Mouse (Mus musculus) MEL (cell line): Measurements from ENCODE around the gene D430042O09Rik. TPM values are rescaled to one million over a fixed set of nuclear protein-coding genes. Genes with fewer than 3 reads are reported as not detected.

Experiments used
- DNase-seq: peaks from one replicate; pipeline ENCODE4 v3.0.0; 2011; ENCODE audit warnings: low read depth, low spot score
- H3K27ac ChIP-seq: 2 replicates; pipeline ENCODE4 v1.5.1; 2012; ENCODE audit warnings: low read depth, mild to moderate bottlenecking, control low read depth, low read length, moderate library complexity; ENCODE audit not compliant: control insufficient read depth
- H3K27me3 ChIP-seq, 2 experiments: fragments of 150-350 bp in 1 of 2; sonication (generic) in 1 of 2; 2 replicates each; pipeline ENCODE4 v1.6.1; 2012; ENCODE audit warnings: low read length in 2 of 2, mild to moderate bottlenecking in 2 of 2, improper control_type of control experiment in 1 of 2, moderate library complexity in 1 of 2; ENCODE audit not compliant: insufficient read depth in 2 of 2, control insufficient read depth in 1 of 2
- H3K36me3 ChIP-seq, 2 experiments: 2 replicates each; pipeline ENCODE4 v1.6.1; 2012 to 2014; ENCODE audit warnings: low read length in 2 of 2, improper control_type of control experiment in 1 of 2, inconsistent platforms in 1 of 2, mild to moderate bottlenecking in 1 of 2; ENCODE audit not compliant: insufficient read depth in 2 of 2, control insufficient read depth in 1 of 2
- H3K4me1 ChIP-seq, 2 experiments: fragments of 150-350 bp in 1 of 2; sonication (generic) in 1 of 2; 2 replicates each; pipeline ENCODE4 v1.6.1; 2012; ENCODE audit warnings: low read length in 2 of 2, improper control_type of control experiment in 1 of 2, mild to moderate bottlenecking in 1 of 2; ENCODE audit not compliant: insufficient read depth in 2 of 2, control insufficient read depth in 1 of 2
- H3K4me3 ChIP-seq, 2 experiments: fragments of 150-350 bp in 1 of 2; sonication (generic) in 1 of 2; 2 replicates each; pipeline ENCODE4 v1.5.1; 2012; ENCODE audit warnings: low read depth in 2 of 2, low read length in 2 of 2, mild to moderate bottlenecking in 2 of 2, moderate library complexity in 2 of 2, control low read depth in 1 of 2, improper control_type of control experiment in 1 of 2; ENCODE audit not compliant: control insufficient read depth in 1 of 2, insufficient read depth in 1 of 2
- H3K79me2 ChIP-seq: 2 replicates; pipeline ENCODE4 v1.6.1; 2012; ENCODE audit warnings: mild to moderate bottlenecking, low read length, moderate library complexity; ENCODE audit not compliant: control insufficient read depth, poor library complexity, insufficient read depth
- H3K9ac ChIP-seq: 2 replicates; pipeline ENCODE4 v1.6.1; 2012; ENCODE audit warnings: low read depth, mild to moderate bottlenecking, control low read depth, low read length, moderate library complexity; ENCODE audit not compliant: control insufficient read depth, poor library complexity, severe bottlenecking
- H3K9me3 ChIP-seq: fragments of 150-350 bp; sonication (generic); replicated peaks from 2 replicates; pipeline ENCODE4 v1.6.1; 2012; ENCODE audit warnings: mild to moderate bottlenecking, low read length, improper control_type of control experiment, moderate library complexity; ENCODE audit not compliant: insufficient read depth
- BHLHE40 ChIP-seq: IDR thresholded peaks from 2 replicates; pipeline ENCODE4 v1.6.1; 2012; ENCODE audit warnings: low read depth, mild to moderate bottlenecking, inconsistent platforms, low read length, improper control_type of control experiment, borderline replicate concordance
- CHD2 ChIP-seq: IDR thresholded peaks from 2 replicates; pipeline ENCODE4 v1.6.1; 2011; ENCODE audit warnings: low read length, improper control_type of control experiment
- CTCF ChIP-seq, 3 experiments: IDR thresholded peaks in 2 of 3; conservative IDR thresholded peaks in 1 of 3; 2 replicates each; pipeline ENCODE4 v1.5.1; 2011 to 2012; ENCODE audit warnings: low read length in 3 of 3, low read depth in 2 of 3, mild to moderate bottlenecking in 2 of 3, improper control_type of control experiment in 1 of 3, inconsistent platforms in 1 of 3, mixed read lengths in 1 of 3, moderate library complexity in 1 of 3; ENCODE audit not compliant: control insufficient read depth in 1 of 3, insufficient read depth in 1 of 3, poor library complexity in 1 of 3, severe bottlenecking in 1 of 3
- E2F4 ChIP-seq: IDR thresholded peaks from 2 replicates; pipeline ENCODE4 v1.6.1; 2011; ENCODE audit warnings: low read depth, low read length, improper control_type of control experiment, borderline replicate concordance
- ELF1 ChIP-seq: IDR thresholded peaks from 2 replicates; pipeline ENCODE4 v1.6.1; 2014; ENCODE audit warnings: low read depth, mild to moderate bottlenecking, inconsistent platforms, low read length, improper control_type of control experiment, moderate library complexity
- GATA1 ChIP-seq: IDR thresholded peaks from 2 replicates; pipeline ENCODE4 v1.6.1; 2011; ENCODE audit warnings: low read depth, low read length, improper control_type of control experiment
- JUND ChIP-seq: IDR thresholded peaks from 2 replicates; pipeline ENCODE4 v1.6.1; 2011; ENCODE audit warnings: low read depth, mild to moderate bottlenecking, improper control_type of control experiment, low read length
- KAT2A ChIP-seq: conservative IDR thresholded peaks from 2 replicates; pipeline ENCODE4 v1.6.1; 2012; ENCODE audit warnings: low read depth, low read length, improper control_type of control experiment, inconsistent platforms
- MAFK ChIP-seq: IDR thresholded peaks from 2 replicates; pipeline ENCODE4 v1.6.1; 2011; ENCODE audit warnings: low read depth, mild to moderate bottlenecking, low read length, improper control_type of control experiment, borderline replicate concordance
- MAX ChIP-seq: IDR thresholded peaks from 2 replicates; pipeline ENCODE4 v1.6.1; 2011; ENCODE audit warnings: low read length, improper control_type of control experiment
- MAZ ChIP-seq: IDR thresholded peaks from 2 replicates; pipeline ENCODE4 v1.6.1; 2012; ENCODE audit warnings: low read depth, mild to moderate bottlenecking, inconsistent platforms, low read length, improper control_type of control experiment
- MYC ChIP-seq: IDR thresholded peaks from 2 replicates; pipeline ENCODE4 v1.6.1; 2011; ENCODE audit warnings: low read depth, mild to moderate bottlenecking, low read length, improper control_type of control experiment, moderate library complexity
- NELFE ChIP-seq: IDR thresholded peaks from 2 replicates; pipeline ENCODE4 v1.6.1; 2011; ENCODE audit warnings: low read depth, low read length, improper control_type of control experiment
- NRF1 ChIP-seq: IDR thresholded peaks from 2 replicates; pipeline ENCODE4 v1.6.1; 2014; ENCODE audit warnings: low read depth, mild to moderate bottlenecking, inconsistent platforms, low read length, improper control_type of control experiment, moderate library complexity; ENCODE audit not compliant: poor library complexity, insufficient read depth, severe bottlenecking
- POLR2A ChIP-seq, 2 experiments: IDR thresholded peaks; 2 replicates each; pipeline ENCODE4 v1.6.1; 2011 to 2012; ENCODE audit warnings: low read length in 2 of 2, mild to moderate bottlenecking in 2 of 2, control low read depth in 1 of 2, improper control_type of control experiment in 1 of 2, low read depth in 1 of 2, moderate library complexity in 1 of 2; ENCODE audit not compliant: control insufficient read depth in 1 of 2, insufficient read depth in 1 of 2, poor library complexity in 1 of 2
- POLR2AphosphoS2 ChIP-seq: IDR thresholded peaks from 2 replicates; pipeline ENCODE4 v1.6.1; 2011; ENCODE audit warnings: low read length, improper control_type of control experiment
- RAD21 ChIP-seq: IDR thresholded peaks from 2 replicates; pipeline ENCODE4 v1.6.1; 2011; ENCODE audit warnings: mild to moderate bottlenecking, low read depth, low read length, improper control_type of control experiment
- SIN3A ChIP-seq: IDR thresholded peaks from 2 replicates; pipeline ENCODE4 v1.6.1; 2012; ENCODE audit warnings: low read length, improper control_type of control experiment, inconsistent platforms
- SMC3 ChIP-seq: IDR thresholded peaks from 2 replicates; pipeline ENCODE4 v1.6.1; 2011; ENCODE audit warnings: low read depth, low read length, improper control_type of control experiment
- USF2 ChIP-seq, 2 experiments: IDR thresholded peaks; 2 replicates each; pipeline ENCODE4 v1.6.1; 2011 to 2012; ENCODE audit warnings: improper control_type of control experiment in 2 of 2, low read length in 2 of 2, borderline replicate concordance in 1 of 2, inconsistent platforms in 1 of 2, low read depth in 1 of 2, mild to moderate bottlenecking in 1 of 2; ENCODE audit not compliant: insufficient read depth in 1 of 2
- ZC3H11A ChIP-seq: IDR thresholded peaks from 2 replicates; pipeline ENCODE4 v1.6.1; 2012; ENCODE audit warnings: low read depth, mild to moderate bottlenecking, inconsistent platforms, low read length, improper control_type of control experiment
- ZNF384 ChIP-seq: IDR thresholded peaks from 2 replicates; pipeline ENCODE4 v1.6.1; 2012; ENCODE audit warnings: low read depth, mild to moderate bottlenecking, inconsistent platforms, low read length, improper control_type of control experiment
- polyA plus RNA-seq, 2 experiments: library from polyadenylated mRNA; stranded (reverse) in 1 of 2; unstranded in 1 of 2; fragments of >175 nt in 1 of 2; fragments of >200 nt in 1 of 2; gene quantifications; 2 replicates each; pipeline versions ENCODE4 v1.2.1 to v1.2.4; 2012; ENCODE audit warnings: low replicate concordance in 2 of 2, low read depth in 1 of 2; ENCODE audit not compliant: insufficient read length in 2 of 2, insufficient read depth in 1 of 2, missing spikeins in 1 of 2
- total RNA-seq: library from RNA; depleted of rRNA; stranded (reverse); fragments of 300-350 nt; gene quantifications from 2 replicates; pipeline ENCODE4 v1.2.3, GENCODE M21; 2012

D430042O09Rik gene
- total and polyA plus RNA-seq, 3 experiments: 6.2 to 12.8 TPM; not detected in 1

DNA sequence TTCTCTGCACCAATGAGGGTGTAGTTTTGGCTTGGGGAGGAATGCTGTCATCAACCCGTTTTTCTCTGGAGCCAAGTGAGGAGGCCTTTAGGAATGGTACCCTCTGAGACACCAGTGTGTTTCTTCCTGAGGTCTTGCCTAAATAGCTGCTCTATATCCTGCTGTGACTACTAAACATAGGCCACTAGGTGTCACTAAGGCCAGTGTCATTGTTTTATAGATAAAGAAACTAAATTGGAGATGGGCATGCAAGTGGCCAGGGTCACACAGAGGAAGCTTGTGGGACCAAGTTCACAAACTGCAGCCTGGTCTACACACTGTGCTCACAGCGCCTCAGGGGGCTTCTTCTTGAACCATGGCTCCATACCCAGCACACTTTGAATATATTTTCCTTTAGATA is 112.5 kb downstream of the D430042O09Rik start:
- no peaks in the 10 kb centered on the region for H3K27me3 ChIP-seq
- DNase-seq: peak; percentile 25
- no peak overlapping the region for H3K4me3 ChIP-seq
- no peaks in the 10 kb centered on the region for H3K9me3 ChIP-seq
- no peaks in the 10 kb centered on the region for H3K79me2 ChIP-seq
- H3K4me1 ChIP-seq: no peaks in the 10 kb centered on the region
- H3K9ac ChIP-seq: no peak overlapping the region
- no peak overlapping the region for H3K27ac ChIP-seq
- TF ChIP-seq RAD21 (peak; percentile 60), MAZ (no peak), POLR2AphosphoS2 (no peak), SMC3 (peak; percentile 62), NELFE (no peak), MYC (no peak), SIN3A (no peak), CHD2 (no peak), GATA1 (no peak), POLR2A (IDR thresholded peaks at IDR 0.05; ENCODE audit: control insufficient read depth in 1 of 2, insufficient read depth in 1 of 2, low read depth in 1 of 2, low read length in 2 of 2, poor library complexity in 1 of 2) (no peak), MAX (no peak), NRF1 (no peak), ELF1 (no peak), USF2 (IDR thresholded peaks at IDR 0.05; ENCODE audit: borderline replicate concordance in 1 of 2, insufficient read depth in 1 of 2, low read depth in 1 of 2, low read length in 2 of 2) (no peak), CTCF (IDR thresholded peaks at IDR 0.05 in 2 of 3, conservative IDR thresholded peaks at IDR 0.05 in 1 of 3; ENCODE audit: control insufficient read depth in 1 of 3, insufficient read depth in 1 of 3, low read depth in 2 of 3, low read length in 3 of 3, poor library complexity in 1 of 3, severe bottlenecking in 1 of 3) (peak in 1 of 3 experiments; percentile 63; a peak in 2 of 6 replicates), BHLHE40 (no peak), E2F4 (no peak), ZC3H11A (peak; percentile 45), ZNF384 (no peak), MAFK (no peak), KAT2A (no peak)
- TF ChIP-seq, all 39 proteins: peak for 4
- H3K36me3 ChIP-seq: no peaks in the 10 kb centered on the region

DNA sequence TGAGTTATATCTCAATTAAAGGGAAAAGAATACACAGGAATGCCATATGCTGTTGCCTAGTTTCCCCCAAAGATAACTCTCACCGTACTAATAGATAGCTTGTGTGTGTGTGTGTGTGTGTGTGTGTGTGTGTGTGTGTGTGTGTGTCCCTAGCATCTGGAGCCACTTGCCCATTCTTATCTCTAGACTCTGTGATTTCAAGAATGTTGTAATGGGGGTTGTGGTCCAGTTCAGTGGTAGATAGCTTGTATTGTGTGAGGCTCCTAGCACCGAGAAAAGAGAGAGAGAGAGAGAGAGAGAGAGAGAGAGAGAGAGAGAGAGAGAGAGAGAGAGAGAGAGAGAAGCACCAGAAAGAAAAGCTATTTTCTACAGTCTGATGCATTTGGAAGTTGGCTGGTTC is 118.7 kb downstream of the D430042O09Rik start:
- no peak overlapping the region for H3K4me3 ChIP-seq
- peaks cover 0 to 5% of the 10 kb centered on the region in 2 experiments; a peak in 1 of 4 replicates for H3K36me3 ChIP-seq
- no peak overlapping the region for H3K9ac ChIP-seq
- no peak for TF ChIP-seq JUND
- TF ChIP-seq MAX: no peak
- H3K79me2 ChIP-seq: no peaks in the 10 kb centered on the region
- no peaks in the 10 kb centered on the region; a peak in 1 of 4 replicates for H3K4me1 ChIP-seq
- no peaks in the 10 kb centered on the region for H3K27me3 ChIP-seq
- H3K9me3 ChIP-seq: no peaks in the 10 kb centered on the region
- no peak overlapping the region for H3K27ac ChIP-seq
- no peak for DNase-seq
